Mouse (Mus musculus): ENCODE data around the gene Ebf1.
"Not testable (repeated sequence)": the region's sequence is repeated elsewhere in the genome, so short reads cannot be mapped to it uniquely, and the experiment has no call there.

Ebf1 gene

GRCm38 (mm10) chr11:44616788-44617712 lies at the start of gene Ebf1:
Ebf1 (plus strand) TSS chr11:44617317.
- peak; percentile 31 to 38 for DNase-seq (ENCODE audit: low spot score in 2 of 2)

GRCm38 (mm10) chr11:44570336-44570735 lies 46.8 kb upstream of the Ebf1 start:
- not testable (repeated sequence) for DNase-seq (ENCODE audit: low spot score in 2 of 2)

DNA sequence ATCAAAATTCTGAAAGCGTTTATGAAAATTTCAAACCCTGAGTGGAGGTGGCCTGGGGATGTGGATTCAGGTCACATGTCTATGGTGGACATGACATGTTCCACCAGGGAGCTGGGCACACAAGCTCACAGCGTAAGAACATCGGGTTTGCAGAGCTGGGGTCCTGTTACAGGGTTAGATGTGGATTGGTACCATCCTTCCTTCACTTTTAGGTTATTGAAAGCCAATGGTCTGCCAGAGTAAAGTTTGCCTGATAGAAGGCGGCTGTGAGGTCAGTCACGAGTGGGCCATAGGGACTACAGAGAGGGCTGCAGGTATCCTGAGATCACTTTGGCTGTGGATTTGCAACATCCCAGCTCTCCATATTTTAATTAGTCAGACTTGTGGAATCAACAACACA lies 44.3 kb upstream of the Ebf1 start:
- DNase-seq (ENCODE audit: low spot score in 2 of 2): no peak

GRCm38 (mm10) chr11:44573396-44573795 lies 43.7 kb upstream of the Ebf1 start:
- no peak for DNase-seq (ENCODE audit: low spot score in 2 of 2)

GRCm38 (mm10) chr11:44574391-44574790 lies 42.7 kb upstream of the Ebf1 start:
- no peak for DNase-seq (ENCODE audit: low spot score in 2 of 2)

DNA sequence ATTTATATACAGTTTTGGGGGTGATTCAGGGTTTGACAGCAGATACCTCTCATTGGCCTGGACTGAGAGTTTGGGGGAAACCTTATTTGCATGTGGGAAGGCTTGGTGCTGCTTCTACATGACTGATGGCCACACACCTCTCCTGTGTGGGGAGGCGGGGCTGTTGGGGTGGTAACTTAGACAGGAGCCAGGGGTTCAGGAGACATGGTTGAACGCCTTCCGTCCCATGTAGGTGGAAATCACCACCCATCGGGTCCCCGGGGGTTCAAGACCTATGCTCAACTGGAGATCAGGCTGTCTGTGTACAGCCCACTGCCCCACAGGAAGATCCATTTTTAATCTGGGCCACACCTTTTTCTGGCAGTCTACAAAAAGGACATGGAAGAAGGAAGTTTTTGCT lies 42.3 kb upstream of the Ebf1 start:
- DNase-seq (ENCODE audit: low spot score in 2 of 2): no peak

DNA sequence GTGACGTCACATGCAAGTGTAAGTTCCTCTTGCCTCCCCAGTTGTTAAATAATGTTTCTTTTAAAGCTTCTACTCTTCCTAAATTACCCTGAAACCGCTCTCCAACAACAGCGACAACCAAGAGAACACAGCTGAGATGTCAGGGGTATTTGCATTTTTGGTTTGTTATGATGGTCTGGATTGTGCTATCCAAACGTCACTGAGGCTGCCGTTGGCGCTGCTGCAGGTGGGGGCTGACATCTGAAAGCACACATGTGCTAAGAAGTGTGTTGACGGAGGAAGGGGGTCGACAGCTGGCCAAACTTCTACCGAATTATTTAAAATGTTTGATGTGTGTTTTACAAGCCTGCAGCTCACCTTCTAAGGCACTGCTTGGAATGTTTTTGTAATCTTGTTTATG lies 39.2 kb upstream of the Ebf1 start:
- DNase-seq (ENCODE audit: low spot score in 2 of 2): no peak

- no peak for DNase-seq (ENCODE audit: low spot score in 2 of 2)
These were observed 35.8 kb upstream of the Ebf1 start for GRCm38 (mm10) chr11:44581277-44581683.

GRCm38 (mm10) chr11:44586047-44586696 lies 30.9 kb upstream of the Ebf1 start:
- peak in 1 of 2 experiments; percentile 55 for DNase-seq (ENCODE audit: low spot score in 2 of 2)

GRCm38 (mm10) chr11:44593016-44593415 lies 24.1 kb upstream of the Ebf1 start:
- no peak for DNase-seq (ENCODE audit: low spot score in 2 of 2)

GRCm38 (mm10) chr11:44594768-44595167 lies 22.3 kb upstream of the Ebf1 start:
- no peak for DNase-seq (ENCODE audit: low spot score in 2 of 2)

DNA sequence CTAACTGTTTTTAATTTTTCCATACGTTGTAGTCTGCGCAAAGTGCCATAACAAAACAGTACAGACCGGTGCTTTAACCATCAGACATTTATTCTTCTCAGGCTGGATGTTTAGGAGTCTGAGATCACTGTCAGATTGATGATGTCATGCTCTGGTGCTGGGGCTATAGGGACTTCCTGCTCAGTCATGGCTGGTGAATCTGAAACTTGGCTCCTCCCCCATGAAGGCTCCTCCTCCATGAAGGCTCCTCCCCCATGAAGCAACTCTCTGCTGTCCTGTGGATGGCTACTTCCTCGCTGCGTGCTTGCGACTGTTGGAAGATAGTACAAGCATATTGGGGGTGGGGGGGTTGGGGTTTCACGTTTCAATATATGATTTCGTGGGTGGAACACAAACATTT lies 10.2 kb upstream of the Ebf1 start:
- no peak for DNase-seq (ENCODE audit: low spot score in 2 of 2)

- no peak for DNase-seq (ENCODE audit: low spot score in 2 of 2)
These were observed 8.5 kb upstream of the Ebf1 start for GRCm38 (mm10) chr11:44608646-44609045.

DNA sequence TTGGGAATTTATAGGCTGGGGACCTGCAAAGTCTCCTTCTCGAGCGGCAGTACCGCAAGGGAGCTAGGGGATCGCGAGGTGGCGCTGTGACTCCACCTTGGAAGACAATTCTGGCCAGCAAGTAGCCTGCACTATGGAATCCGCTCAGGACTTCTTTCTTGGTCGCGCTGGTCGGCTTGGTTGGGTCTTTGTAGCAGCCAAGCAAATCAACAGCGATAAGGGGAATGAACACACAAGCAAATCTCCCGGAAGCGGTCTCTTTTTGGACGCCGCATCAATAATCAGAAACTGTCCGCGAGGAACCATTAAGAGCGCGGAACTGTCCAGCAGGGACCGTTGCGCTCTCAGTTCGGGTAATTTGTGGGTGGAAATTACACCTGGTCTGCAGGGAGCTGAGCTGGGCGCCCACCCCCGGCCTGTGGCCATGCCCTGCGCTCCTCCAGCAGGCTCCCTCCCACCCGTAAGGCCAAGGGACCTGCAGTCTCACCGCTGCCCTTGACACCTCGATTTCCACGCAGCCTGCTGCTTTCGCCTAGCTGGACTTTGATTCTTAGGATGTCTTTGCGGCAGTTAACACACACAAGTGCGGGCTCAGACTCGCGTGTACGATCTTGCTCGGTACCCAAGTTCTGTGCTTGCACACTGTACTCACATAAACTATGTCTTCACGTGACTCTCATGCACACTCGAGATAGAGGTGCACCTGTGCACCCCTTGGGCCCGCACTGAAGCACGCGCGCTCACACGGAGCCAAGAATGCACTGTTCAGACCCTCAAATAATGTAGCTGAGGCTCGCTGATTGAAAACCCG lies 5.9 kb upstream of the Ebf1 start:
- DNase-seq (ENCODE audit: low spot score in 2 of 2): peak; percentile 86 to 89

- DNase-seq (ENCODE audit: low spot score in 2 of 2): no peak
These were observed 5.0 kb upstream of the Ebf1 start for GRCm38 (mm10) chr11:44612156-44612555.

GRCm38 (mm10) chr11:44612681-44613410 lies 4.3 kb upstream of the Ebf1 start:
- DNase-seq (ENCODE audit: low spot score in 2 of 2): no peak

GRCm38 (mm10) chr11:44613411-44614180 lies 3.5 kb upstream of the Ebf1 start:
- DNase-seq (ENCODE audit: low spot score in 2 of 2): no peak

GRCm38 (mm10) chr11:44616078-44616787 lies 884 bp upstream of the Ebf1 start:
- no peak for DNase-seq (ENCODE audit: low spot score in 2 of 2)

- DNase-seq (ENCODE audit: low spot score in 2 of 2): peak in 1 of 2 experiments; percentile 29
These were observed 843 bp downstream of the Ebf1 start for GRCm38 (mm10) chr11:44617734-44618586.

All from frontal cortex, postnatal 25 days (tissue).